Comparison of ENCODE assay signal across 12 mouse cellular contexts in the genomic region with DNA sequence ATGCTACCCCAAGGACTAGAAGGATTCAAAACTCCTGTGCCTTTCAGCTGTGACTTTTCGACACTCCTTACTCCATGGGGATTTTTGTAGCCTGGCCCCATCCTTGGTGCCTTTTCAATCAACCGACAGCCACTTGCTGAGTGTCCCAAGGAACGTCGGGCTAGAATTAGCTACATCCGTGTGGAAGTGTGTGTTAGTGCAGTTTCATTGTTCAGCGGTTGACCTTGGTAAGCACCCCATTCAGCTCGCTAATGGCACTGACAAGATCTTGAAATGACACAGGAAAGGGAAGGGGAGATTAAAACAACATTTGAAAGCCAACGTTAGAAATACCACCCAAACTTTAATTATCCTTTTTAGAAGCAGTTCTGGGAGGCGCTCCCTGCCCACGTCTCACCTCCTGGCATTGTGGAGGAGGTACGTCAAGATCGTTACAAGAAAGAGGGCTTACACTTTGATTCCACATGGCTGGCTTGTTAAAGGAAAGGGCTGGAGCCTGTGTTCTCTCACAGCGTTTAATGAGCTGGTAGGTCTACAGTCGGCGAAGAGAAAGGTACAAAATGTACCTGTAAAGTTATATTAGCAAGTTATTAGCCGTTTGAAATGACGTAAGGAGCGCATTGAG.
DNase-seq lines count a peak whose midpoint lies in the region; ATAC-seq and TF ChIP-seq lines count a peak whose summit lies in the region.
"Had no signal": no experiment of that assay in that cellular context is flagged by ENCODE, and none has a peak within 500 bp of the region (broad histone marks: within the 10 kb centered on the region; RNA-seq: fewer than 3 reads in every experiment).

No protein-coding gene starts in this region.

- no peak overlapping the region for H3K27ac ChIP-seq in neural tube, embryonic 12.5 days
- no peak overlapping the region for H3K27ac ChIP-seq in forebrain, postnatal 0 days (ENCODE audit: low read depth, low read length)
- H3K27ac ChIP-seq: embryonic facial prominence, embryonic 12.5 days; heart, embryonic 10.5 days had no signal

- H3K27me3 ChIP-seq in neural tube, embryonic 12.5 days (replicated peaks) = no peaks in the 10 kb centered on the region
- no peaks in the 10 kb centered on the region for H3K27me3 ChIP-seq in forebrain, postnatal 0 days (ENCODE audit: insufficient read depth, low read length)
- H3K27me3 ChIP-seq: embryonic facial prominence, embryonic 12.5 days had no signal

- 0 out of 2 replicates have a peak, but pooled peaks have one; percentile 29 for ATAC-seq in neural tube, embryonic 12.5 days (ENCODE audit: low FRiP score, low read depth)
- no peak for ATAC-seq in forebrain, postnatal 0 days

- DNase-seq in kidney, adult 9 months = peak; percentile 0
- DNase-seq in kidney, adult 18-20 months = no peak
- no peak for DNase-seq in neural tube, embryonic 10.5 days (ENCODE audit: extremely low spot score, low spot score)
- DNase-seq in forebrain, postnatal 0 days = peak; percentile 16
- peak; percentile 52 for DNase-seq in retina, embryonic 14.5 days (ENCODE audit: low spot score)
- DNase-seq in cerebellum, postnatal 4 days (ENCODE audit: low spot score in 2 of 2) = no peak
- DNase-seq in layer of hippocampus, adult 8-10 months (ENCODE audit: low spot score in 2 of 2) = no peak
- DNase-seq: adrenal gland, postnatal 14 days; thymus, postnatal 25 days had no signal

- H3K9ac ChIP-seq in neural tube, embryonic 12.5 days = no peak overlapping the region
- H3K9ac ChIP-seq in forebrain, postnatal 0 days = no peak overlapping the region
- H3K9ac ChIP-seq: embryonic facial prominence, embryonic 12.5 days had no signal

- H3K9me3 ChIP-seq in neural tube, embryonic 12.5 days = no peaks in the 10 kb centered on the region
- no peaks in the 10 kb centered on the region for H3K9me3 ChIP-seq in forebrain, postnatal 0 days (ENCODE audit: low read length)
- H3K9me3 ChIP-seq: embryonic facial prominence, embryonic 12.5 days; heart, embryonic 10.5 days had no signal

- H3K36me3 ChIP-seq in neural tube, embryonic 12.5 days = no peaks in the 10 kb centered on the region
- H3K36me3 ChIP-seq in forebrain, postnatal 0 days (ENCODE audit: insufficient read depth) = no peaks in the 10 kb centered on the region
- H3K36me3 ChIP-seq: embryonic facial prominence, embryonic 12.5 days; heart, embryonic 10.5 days had no signal

- H3K4me3 ChIP-seq in neural tube, embryonic 12.5 days = no peak overlapping the region
- no peak overlapping the region for H3K4me3 ChIP-seq in forebrain, postnatal 0 days (ENCODE audit: low read depth, low read length)
- H3K4me3 ChIP-seq: embryonic facial prominence, embryonic 12.5 days; heart, embryonic 10.5 days had no signal

- no peaks in the 10 kb centered on the region for H3K4me1 ChIP-seq in neural tube, embryonic 12.5 days
- H3K4me1 ChIP-seq in forebrain, postnatal 0 days (ENCODE audit: insufficient read depth) = 0 out of 2 replicates have a peak, but pooled peaks cover 3% of the 10 kb centered on the region
- H3K4me1 ChIP-seq: heart, embryonic 10.5 days had no signal

- TF ChIP-seq CTCF in forebrain, postnatal 0 days (IDR thresholded peaks at IDR 0.05; ENCODE audit: low read depth) = no peak

- H3K4me2 ChIP-seq in neural tube, embryonic 12.5 days (replicated peaks) = no peak overlapping the region
- H3K4me2 ChIP-seq in forebrain, postnatal 0 days (ENCODE audit: low read depth) = peak overlapping the region; percentile 31
- H3K4me2 ChIP-seq: embryonic facial prominence, embryonic 12.5 days had no signal

- 61% methylated on average over 18 of the region's 18 CpGs for WGBS in neural tube, embryonic 12.5 days
- 15% methylated on average over 18 of the region's 18 CpGs for WGBS in forebrain, postnatal 0 days

Comparison
In these comparisons a context has a peak if more than half of its experiments do, and no peak if none do; other contexts are left out.
1. DNase-seq: peak in kidney, adult 9 months (single experiment), forebrain, postnatal 0 days (single experiment) and retina, embryonic 14.5 days (single experiment); none in kidney, adult 18-20 months (single experiment), neural tube, embryonic 10.5 days (single experiment), cerebellum, postnatal 4 days (0 of 2) and layer of hippocampus, adult 8-10 months (0 of 2).